Mouse (Mus musculus) liver, embryonic 11.5 days (tissue): ENCODE measurements around the gene Cxcl14. TPM values are rescaled to one million over a fixed set of nuclear protein-coding genes. Genes with fewer than 3 reads are reported as not detected.

Source experiments
- ATAC-seq: fragments of 200-750 bp; cut with Nextera tagmentation; replicated peaks from 2 replicates; pipeline ENCODE4 v1.8.0; 2017; ENCODE audit warnings: moderate number of reproducible peaks, mild to moderate bottlenecking, moderate TSS enrichment, moderate library complexity; ENCODE audit not compliant: low FRiP score
- DNase-seq: peaks from one replicate; pipeline ENCODE4 v3.0.0-alpha.2; 2017; ENCODE audit warnings: low spot score
- H3K27ac ChIP-seq: fragments of 300-500 bp; sonication (generic); 2 replicates; pipeline ENCODE4 v1.5.1; 2014; ENCODE audit warnings: mild to moderate bottlenecking, low read depth, low read length, control low read depth
- H3K27me3 ChIP-seq: fragments of 300-500 bp; sonication (generic); replicated peaks from 2 replicates; pipeline ENCODE4 v1.6.1; 2014; ENCODE audit warnings: low read length, mixed read lengths; ENCODE audit not compliant: control insufficient read depth, insufficient read depth
- H3K36me3 ChIP-seq: fragments of 300-500 bp; sonication (generic); 2 replicates; pipeline ENCODE4 v1.6.1; 2014; ENCODE audit warnings: mild to moderate bottlenecking, low read length, moderate library complexity, mixed read lengths; ENCODE audit not compliant: control insufficient read depth, insufficient read depth
- H3K4me1 ChIP-seq: fragments of 300-500 bp; sonication (generic); replicated peaks from 2 replicates; pipeline ENCODE4 v1.6.1; 2014; ENCODE audit warnings: low read length, mixed read lengths; ENCODE audit not compliant: control insufficient read depth, insufficient read depth
- H3K4me2 ChIP-seq: fragments of 300-500 bp; sonication (generic); 2 replicates; pipeline ENCODE4 v1.6.1; 2014; ENCODE audit warnings: mild to moderate bottlenecking, control low read depth, moderate library complexity
- H3K4me3 ChIP-seq: fragments of 300-500 bp; sonication (generic); 2 replicates; pipeline ENCODE4 v1.5.1; 2014; ENCODE audit warnings: low read depth, low read length, control low read depth
- H3K9ac ChIP-seq: fragments of 300-500 bp; sonication (generic); 2 replicates; pipeline ENCODE4 v1.6.1; 2014; ENCODE audit warnings: low read depth, low read length, control low read depth
- H3K9me3 ChIP-seq: fragments of 300-500 bp; sonication (generic); 2 replicates; pipeline ENCODE4 v1.6.1; 2016; ENCODE audit warnings: low read length, inconsistent platforms, mixed read lengths; ENCODE audit not compliant: control insufficient read depth
- WGBS: fragments of 180-500 bp; shearing (Covaris S2); extraction: QIAGEN DNeasy Blood & Tissue Kit; methylation state at CpG from one replicate; pipeline ENCODE4 v1.1.7; 2014; 5-methylcytosine and 5-hydroxymethylcytosine counted together
- polyA plus RNA-seq: library from polyadenylated mRNA; unstranded; fragments of >200 nt; fragmentation: Nextera tagmentation; extraction: Ambion mirVana; gene quantifications from 2 replicates; pipeline ENCODE4 v1.2.1, GENCODE M21; 2014

Cxcl14 gene
- 3.0 and 5.9 TPM in 2 replicates for polyA plus RNA-seq

- DNase-seq = no peak
- 4% methylated on average over 65 of the region's 76 CpGs for WGBS
- Histone ChIP-seq H3K27me3 (peaks cover 71% of the 10 kb centered on the region), H3K4me2 (peak within 1 kb of the TSS; percentile 64), H3K9me3 (no peaks in the 10 kb centered on the region), H3K9ac (no peak within 1 kb of the TSS), H3K4me1 (no peaks in the 10 kb centered on the region), H3K4me3 (peak within 1 kb of the TSS; percentile 41), H3K36me3 (no peaks in the 10 kb centered on the region), H3K27ac (no peak within 1 kb of the TSS)
- ATAC-seq = no peak
Observed at GRCm38 (mm10) chr13:56295943-56296658, at the start of gene Cxcl14. TSS of gene Cxcl14 (minus strand) at chr13:56296551.

GRCm38 (mm10) chr13:56344355-56344754 lies 48.0 kb upstream of the Cxcl14 start:
- DNase-seq (no peak), ATAC-seq (no peak)
- no peak overlapping the region for H3K4me3 ChIP-seq
- no peaks in the 10 kb centered on the region for H3K27me3 ChIP-seq
- H3K27ac ChIP-seq = no peak overlapping the region
- no peak overlapping the region for H3K4me2 ChIP-seq
- no peak overlapping the region for H3K9ac ChIP-seq
- H3K4me1 ChIP-seq = no peaks in the 10 kb centered on the region
- no peaks in the 10 kb centered on the region for H3K36me3 ChIP-seq
- 80% methylated on average over 12 of the region's 12 CpGs for WGBS
- H3K9me3 ChIP-seq = no peaks in the 10 kb centered on the region

GRCm38 (mm10) chr13:56342491-56342890 lies 46.1 kb upstream of the Cxcl14 start:
- H3K4me1 ChIP-seq = no peaks in the 10 kb centered on the region
- no peaks in the 10 kb centered on the region for H3K36me3 ChIP-seq
- H3K9me3 ChIP-seq = no peaks in the 10 kb centered on the region
- H3K27ac ChIP-seq = no peak overlapping the region
- no peaks in the 10 kb centered on the region for H3K27me3 ChIP-seq
- no peak for ATAC-seq
- no peak overlapping the region for H3K9ac ChIP-seq
- no peak overlapping the region for H3K4me3 ChIP-seq
- no peak for DNase-seq
- 81% methylated on average over 10 of the region's 10 CpGs for WGBS
- no peak overlapping the region for H3K4me2 ChIP-seq

- H3K9me3 ChIP-seq = no peaks in the 10 kb centered on the region
- WGBS = 86% methylated on average over 13 of the region's 13 CpGs
- no peak overlapping the region for H3K4me2 ChIP-seq
- H3K4me3 ChIP-seq = no peak overlapping the region
- DNase-seq (no peak), ATAC-seq (no peak)
- no peaks in the 10 kb centered on the region for H3K4me1 ChIP-seq
- H3K9ac ChIP-seq = no peak overlapping the region
- H3K27me3 ChIP-seq = no peaks in the 10 kb centered on the region
- H3K27ac ChIP-seq = no peak overlapping the region
- no peaks in the 10 kb centered on the region for H3K36me3 ChIP-seq
Observed at GRCm38 (mm10) chr13:56340513-56340912, 44.2 kb upstream of the Cxcl14 start.

- Histone ChIP-seq H3K9me3 (no peaks in the 10 kb centered on the region), H3K27ac (no peak overlapping the region), H3K36me3 (no peaks in the 10 kb centered on the region), H3K9ac (no peak overlapping the region), H3K4me3 (no peak overlapping the region), H3K27me3 (no peaks in the 10 kb centered on the region), H3K4me2 (no peak overlapping the region), H3K4me1 (no peaks in the 10 kb centered on the region)
- WGBS = 82% methylated on average over 8 of the region's 8 CpGs
- no peak for ATAC-seq
- no peak for DNase-seq
Observed at GRCm38 (mm10) chr13:56339816-56340215, 43.5 kb upstream of the Cxcl14 start.

- WGBS = 51% methylated on average over 8 of the region's 8 CpGs
- H3K9me3 ChIP-seq = no peaks in the 10 kb centered on the region
- no peaks in the 10 kb centered on the region for H3K4me1 ChIP-seq
- no peak overlapping the region for H3K4me2 ChIP-seq
- no peak overlapping the region for H3K27ac ChIP-seq
- ATAC-seq (no peak), DNase-seq (no peak)
- H3K27me3 ChIP-seq = no peaks in the 10 kb centered on the region
- no peak overlapping the region for H3K9ac ChIP-seq
- no peaks in the 10 kb centered on the region for H3K36me3 ChIP-seq
- no peak overlapping the region for H3K4me3 ChIP-seq
Observed at GRCm38 (mm10) chr13:56336982-56337381, 40.6 kb upstream of the Cxcl14 start.

GRCm38 (mm10) chr13:56334802-56335690 lies 38.7 kb upstream of the Cxcl14 start:
- Histone ChIP-seq H3K4me1 (no peaks in the 10 kb centered on the region), H3K4me2 (no peak overlapping the region), H3K36me3 (no peaks in the 10 kb centered on the region), H3K27me3 (0 out of 2 replicates have a peak, but pooled peaks cover 3% of the 10 kb centered on the region), H3K9me3 (no peaks in the 10 kb centered on the region), H3K9ac (no peak overlapping the region), H3K4me3 (no peak overlapping the region), H3K27ac (no peak overlapping the region)
- 55% methylated on average over 10 of the region's 10 CpGs for WGBS
- ATAC-seq (no peak), DNase-seq (no peak)

GRCm38 (mm10) chr13:56334236-56334635 lies 37.9 kb upstream of the Cxcl14 start:
- no peaks in the 10 kb centered on the region for H3K9me3 ChIP-seq
- WGBS = 67% methylated on average over 8 of the region's 8 CpGs
- 0 out of 2 replicates have a peak, but pooled peaks cover 3% of the 10 kb centered on the region for H3K27me3 ChIP-seq
- H3K4me2 ChIP-seq = no peak overlapping the region
- no peak overlapping the region for H3K4me3 ChIP-seq
- DNase-seq (no peak), ATAC-seq (no peak)
- no peak overlapping the region for H3K9ac ChIP-seq
- no peaks in the 10 kb centered on the region for H3K36me3 ChIP-seq
- H3K4me1 ChIP-seq = no peaks in the 10 kb centered on the region
- no peak overlapping the region for H3K27ac ChIP-seq
